Mouse (Mus musculus): Measurements from ENCODE around the gene Mgat1. TPM values are rescaled to one million over a fixed set of nuclear protein-coding genes. Genes with fewer than 3 reads are reported as not detected.
"Not testable (repeated sequence)": the region's sequence is repeated elsewhere in the genome, so short reads cannot be mapped to it uniquely, and the experiment has no call there.

Mgat1 gene
- polyA plus RNA-seq, 1 experiment: 45.8 TPM

DNA sequence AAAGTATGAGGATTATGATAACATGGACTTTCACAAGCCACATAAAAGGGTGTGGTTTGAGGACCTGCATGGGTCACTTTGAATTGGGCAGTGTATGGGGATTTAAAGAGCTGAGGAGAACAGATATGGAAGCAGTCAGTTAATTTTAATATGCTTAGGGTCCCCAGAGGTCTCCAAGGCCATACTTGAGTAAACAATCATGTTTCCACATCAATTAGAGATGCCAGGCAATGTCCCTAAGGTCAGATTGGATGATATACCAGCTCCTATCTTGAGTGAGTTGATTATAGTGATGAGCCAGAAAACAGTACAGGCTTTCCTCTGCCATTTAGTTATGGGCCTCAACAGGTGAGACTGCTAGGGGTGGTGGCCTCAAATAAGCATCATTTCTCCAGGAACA is 60.5 kb downstream of the Mgat1 start, which contains the start of gene Olfr10:
Gene Olfr10, plus strand, starts transcription at position 301 of the 400 bp plus-strand sequence.
- no peaks in the 10 kb centered on the region for H3K27me3 ChIP-seq (ENCODE audit: control insufficient read depth, insufficient read depth, insufficient read length)
- no peaks in the 10 kb centered on the region for H3K36me3 ChIP-seq (ENCODE audit: control insufficient read depth, insufficient read depth)
- no peak within 1 kb of the TSS for H3ac ChIP-seq (ENCODE audit: control insufficient read depth, insufficient read length)
- TF ChIP-seq TCF3 (IDR thresholded peaks at IDR 0.05; ENCODE audit: insufficient read length, low read depth) (no peak), TCF12 (IDR thresholded peaks at IDR 0.05; ENCODE audit: insufficient read depth, poor library complexity, severe bottlenecking) (no peak), MAX (IDR thresholded peaks at IDR 0.05; ENCODE audit: low read depth) (no peak), MYOD1 (IDR thresholded peaks at IDR 0.05; ENCODE audit: control insufficient read depth in 1 of 3, insufficient read length in 2 of 3, low read depth in 2 of 3) (no peak), MYOG (IDR thresholded peaks at IDR 0.05; ENCODE audit: control insufficient read depth in 1 of 3, insufficient read depth in 1 of 3, insufficient read length in 2 of 3, low read depth in 2 of 3) (no peak), E2F4 (IDR thresholded peaks at IDR 0.05; ENCODE audit: insufficient read depth) (no peak), USF1 (IDR thresholded peaks at IDR 0.05; ENCODE audit: low read depth) (no peak), REST (IDR thresholded peaks at IDR 0.05; ENCODE audit: insufficient read depth, insufficient read length) (no peak), SRF (IDR thresholded peaks at IDR 0.05; ENCODE audit: control insufficient read depth, insufficient read length, low read depth) (no peak)
- no peak within 1 kb of the TSS for H3K4me3 ChIP-seq
- H3K4me2 ChIP-seq (ENCODE audit: low read depth): no peak within 1 kb of the TSS
- H3K79me2 ChIP-seq (ENCODE audit: control insufficient read depth, insufficient read depth): no peaks in the 10 kb centered on the region

GRCm38 (mm10) chr11:49308547-49308946 is 64.6 kb downstream of the Mgat1 start:
- not testable (repeated sequence) for H3K27me3 ChIP-seq (ENCODE audit: control insufficient read depth, insufficient read depth, insufficient read length); H3K4me3 ChIP-seq; H3K79me2 ChIP-seq (ENCODE audit: control insufficient read depth, insufficient read depth); H3ac ChIP-seq (ENCODE audit: control insufficient read depth, insufficient read length); H3K4me2 ChIP-seq (ENCODE audit: low read depth); H3K36me3 ChIP-seq (ENCODE audit: control insufficient read depth, insufficient read depth)

Other genes with a start within 250 kb of the Mgat1 start
- gene 9930111J21Rik2, start 192.9 kb upstream of the Mgat1 start, polyA plus RNA-seq (2012; fragmentation: generic; extraction: Trizol): 1.4 TPM
- gene Tgtp2, start 180.0 kb upstream of the Mgat1 start, polyA plus RNA-seq (2012; fragmentation: generic; extraction: Trizol): 0.16 TPM
- gene Ifi47, start 167.6 kb upstream of the Mgat1 start, polyA plus RNA-seq (2012; fragmentation: generic; extraction: Trizol): 1.00 TPM
- not detected for gene Olfr1396, start 129.3 kb upstream of the Mgat1 start, polyA plus RNA-seq (2012; fragmentation: generic; extraction: Trizol)
- gene Olfr1395, start 101.9 kb upstream of the Mgat1 start, polyA plus RNA-seq (2012; fragmentation: generic; extraction: Trizol): not detected
- gene Olfr1394, start 89.8 kb upstream of the Mgat1 start, polyA plus RNA-seq (2012; fragmentation: generic; extraction: Trizol): not detected
- gene Btnl9, start 57.0 kb upstream of the Mgat1 start, polyA plus RNA-seq (2012; fragmentation: generic; extraction: Trizol): not detected
- 5.6 TPM for gene Zfp62, start 40.9 kb upstream of the Mgat1 start, polyA plus RNA-seq (2012; fragmentation: generic; extraction: Trizol)
- not detected for gene Olfr1393, start 34.1 kb downstream of the Mgat1 start, polyA plus RNA-seq (2012; fragmentation: generic; extraction: Trizol)
- gene Olfr1392, start 41.1 kb downstream of the Mgat1 start, polyA plus RNA-seq (2012; fragmentation: generic; extraction: Trizol): not detected
- gene Olfr10, start 60.5 kb downstream of the Mgat1 start, polyA plus RNA-seq (2012; fragmentation: generic; extraction: Trizol): not detected
- not detected for gene Olfr1391, start 78.6 kb downstream of the Mgat1 start, polyA plus RNA-seq (2012; fragmentation: generic; extraction: Trizol)
- not detected for gene Olfr1390, start 91.0 kb downstream of the Mgat1 start, polyA plus RNA-seq (2012; fragmentation: generic; extraction: Trizol)
- gene Olfr1389, start 178.9 kb downstream of the Mgat1 start, polyA plus RNA-seq (2012; fragmentation: generic; extraction: Trizol): not detected
- gene Olfr1388, start 192.4 kb downstream of the Mgat1 start, polyA plus RNA-seq (2012; fragmentation: generic; extraction: Trizol): 0.06 TPM
- gene Olfr1387, start 211.2 kb downstream of the Mgat1 start, polyA plus RNA-seq (2012; fragmentation: generic; extraction: Trizol): not detected
- not detected for gene Olfr1386, start 220.9 kb downstream of the Mgat1 start, polyA plus RNA-seq (2012; fragmentation: generic; extraction: Trizol)
- not detected for gene Olfr1385, start 244.9 kb downstream of the Mgat1 start, polyA plus RNA-seq (2012; fragmentation: generic; extraction: Trizol)

Data from myocyte (in vitro differentiated cells).